Mouse (Mus musculus) forebrain, embryonic 13.5 days (tissue): ENCODE data around the gene Olfr1382. TPM values are rescaled to one million over a fixed set of nuclear protein-coding genes. Genes with fewer than 3 reads are reported as not detected.
"Not testable (repeated sequence)": the region's sequence is repeated elsewhere in the genome, so short reads cannot be mapped to it uniquely, and the experiment has no call there.

Source experiments
- ATAC-seq: fragments of 200-750 bp; cut with Nextera tagmentation; 2 replicates; pipeline ENCODE4 v1.8.0; 2017
- H3K27ac ChIP-seq: fragments of 300-500 bp; sonication (generic); 2 replicates; pipeline ENCODE4 v1.5.1; 2015; ENCODE audit warnings: inconsistent platforms, mild to moderate bottlenecking, moderate library complexity
- H3K27me3 ChIP-seq: fragments of 300-500 bp; sonication (generic); 2 replicates; pipeline ENCODE4 v1.6.1; 2015; ENCODE audit warnings: mild to moderate bottlenecking, inconsistent platforms
- H3K36me3 ChIP-seq: fragments of 300-500 bp; sonication (generic); 2 replicates; pipeline ENCODE4 v1.6.1; 2015; ENCODE audit warnings: mild to moderate bottlenecking, inconsistent platforms; ENCODE audit not compliant: poor library complexity, severe bottlenecking
- H3K4me1 ChIP-seq: fragments of 300-500 bp; sonication (generic); 2 replicates; pipeline ENCODE4 v1.6.1; 2015; ENCODE audit warnings: inconsistent platforms
- H3K4me2 ChIP-seq: fragments of 300-500 bp; sonication (generic); 2 replicates; pipeline ENCODE4 v1.6.1; 2015; ENCODE audit warnings: inconsistent platforms, mild to moderate bottlenecking, moderate library complexity
- H3K4me3 ChIP-seq: fragments of 300-500 bp; sonication (generic); 2 replicates; pipeline ENCODE4 v1.5.1; 2015; ENCODE audit warnings: mild to moderate bottlenecking, inconsistent platforms
- H3K9ac ChIP-seq: fragments of 300-500 bp; sonication (generic); 2 replicates; pipeline ENCODE4 v1.6.1; 2015; ENCODE audit warnings: mild to moderate bottlenecking, inconsistent platforms
- H3K9me3 ChIP-seq: fragments of 300-500 bp; sonication (generic); replicated peaks from 2 replicates; pipeline ENCODE4 v1.6.1; 2016; ENCODE audit warnings: inconsistent platforms
- WGBS: fragments of 180-500 bp; shearing (Covaris S2); methylation state at CpG from one replicate; pipeline ENCODE4 v1.1.7; 2015; 5-methylcytosine and 5-hydroxymethylcytosine counted together
- polyA plus RNA-seq: library from polyadenylated mRNA; unstranded; fragments of >200 nt; fragmentation: Nextera tagmentation; extraction: Ambion mirVana; gene quantifications from 2 replicates; pipeline ENCODE4 v1.2.1, GENCODE M21; 2015

Olfr1382 gene
- not detected in 2 replicates for polyA plus RNA-seq

DNA sequence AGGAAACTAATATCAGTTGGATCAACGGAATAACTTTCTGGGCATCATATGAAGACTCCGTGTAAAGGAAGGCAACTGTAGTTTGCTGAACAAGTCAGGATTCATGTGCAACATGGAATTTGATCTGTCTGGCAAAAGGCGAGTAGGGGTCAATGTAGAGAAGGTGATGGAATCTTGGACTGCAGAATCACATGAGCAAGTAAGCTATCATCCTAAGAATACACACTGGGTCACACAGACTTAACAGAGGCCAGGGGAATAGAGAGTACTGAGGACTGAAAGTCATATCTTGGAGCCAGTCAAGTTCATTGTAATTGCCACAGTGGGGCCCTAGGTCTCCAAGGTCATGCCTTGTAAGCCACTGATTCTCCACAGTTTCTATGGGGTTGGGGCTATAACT lies at the start of gene Olfr1382:
Olfr1382 (plus strand) TSS at position 301 of the 400 bp plus-strand sequence.
- Histone ChIP-seq H3K27me3 (no peaks in the 10 kb centered on the region), H3K9me3 (no peaks in the 10 kb centered on the region), H3K4me3 (no peak within 1 kb of the TSS), H3K9ac (no peak within 1 kb of the TSS), H3K27ac (no peak within 1 kb of the TSS), H3K36me3 (no peaks in the 10 kb centered on the region), H3K4me2 (no peak within 1 kb of the TSS), H3K4me1 (no peaks in the 10 kb centered on the region)
- ATAC-seq, result no peak
- WGBS, result 83% methylated on average over 3 of the region's 3 CpGs

DNA sequence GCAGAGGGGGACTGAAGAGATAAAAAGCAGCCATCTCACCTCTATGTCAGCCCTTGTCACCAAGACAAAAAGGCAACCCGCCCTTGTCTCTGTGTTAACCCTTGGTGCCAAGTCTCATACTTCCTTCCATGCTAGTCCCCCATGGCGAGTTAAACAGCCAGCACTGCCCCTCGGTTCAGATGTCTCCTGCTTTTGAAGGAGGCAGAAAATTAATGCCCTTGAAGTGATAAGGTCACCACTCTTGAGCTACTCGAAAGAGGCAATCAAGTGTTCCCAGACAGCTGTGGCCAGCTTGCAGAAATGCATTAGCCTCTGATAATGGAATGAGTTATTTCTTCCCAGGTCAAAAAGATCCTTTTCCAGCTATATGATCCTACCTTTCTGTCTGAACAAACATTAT lies 42.1 kb upstream of the Olfr1382 start:
- Histone ChIP-seq H3K4me2 (no peak overlapping the region), H3K27ac (no peak overlapping the region), H3K27me3 (no peaks in the 10 kb centered on the region), H3K9me3 (no peaks in the 10 kb centered on the region), H3K4me1 (no peaks in the 10 kb centered on the region), H3K9ac (no peak overlapping the region), H3K4me3 (no peak overlapping the region), H3K36me3 (no peaks in the 10 kb centered on the region)
- no peak for ATAC-seq
- 75% methylated on average over 4 of the region's 4 CpGs for WGBS

DNA sequence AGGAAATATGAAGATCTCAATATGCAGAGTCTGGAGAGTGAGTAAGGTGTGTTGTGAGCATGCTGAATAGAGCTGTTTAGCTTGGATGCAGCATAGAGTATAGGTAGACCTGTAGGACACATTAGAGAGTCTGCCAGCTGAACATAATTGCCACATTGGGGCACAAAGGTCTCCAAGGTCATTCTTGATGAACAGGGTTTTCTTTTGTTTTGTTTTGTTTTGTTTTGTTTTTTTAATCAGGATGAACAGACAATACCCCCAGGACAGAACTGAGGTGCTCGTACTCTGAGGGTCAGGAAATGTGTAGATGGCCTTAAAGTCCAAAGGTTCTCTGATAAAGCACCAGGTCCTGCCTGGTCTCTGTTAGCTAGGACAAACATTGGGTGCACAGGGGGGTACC lies 39.3 kb upstream of the Olfr1382 start, which contains the start of gene Olfr1385:
Olfr1385 (plus strand) TSS at position 301 of the 400 bp plus-strand sequence.
- H3K27me3 ChIP-seq, H3K4me1 ChIP-seq, ATAC-seq, H3K4me3 ChIP-seq, H3K36me3 ChIP-seq, H3K4me2 ChIP-seq, H3K27ac ChIP-seq, H3K9ac ChIP-seq, H3K9me3 ChIP-seq: not testable (repeated sequence)
- WGBS, result 76% methylated on average over 1 of the region's 1 CpGs

DNA sequence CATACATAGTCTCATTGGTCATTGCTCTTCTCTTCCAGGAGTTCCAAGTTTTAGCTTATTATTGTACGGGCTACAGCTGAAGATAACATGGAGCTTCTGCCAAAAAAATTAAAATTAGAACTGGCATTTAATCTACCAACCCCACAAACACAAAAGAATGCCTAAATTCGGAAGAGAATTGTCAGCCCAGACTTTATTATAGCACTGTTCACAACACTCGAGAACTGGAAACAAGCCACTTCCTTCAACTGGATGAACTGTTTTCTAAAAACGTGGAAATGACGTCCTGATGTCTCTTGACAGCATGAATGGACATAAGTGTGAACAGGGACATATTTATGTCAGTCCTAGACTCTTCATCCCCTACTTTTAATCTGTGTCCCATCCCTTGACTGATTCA lies 10.0 kb upstream of the Olfr1382 start:
- Histone ChIP-seq H3K9me3 (no peaks in the 10 kb centered on the region), H3K4me1 (no peaks in the 10 kb centered on the region), H3K27ac (no peak overlapping the region), H3K4me2 (no peak overlapping the region), H3K27me3 (no peaks in the 10 kb centered on the region), H3K4me3 (no peak overlapping the region), H3K9ac (no peak overlapping the region), H3K36me3 (no peaks in the 10 kb centered on the region)
- WGBS, result 79% methylated on average over 5 of the region's 5 CpGs
- no peak for ATAC-seq

DNA sequence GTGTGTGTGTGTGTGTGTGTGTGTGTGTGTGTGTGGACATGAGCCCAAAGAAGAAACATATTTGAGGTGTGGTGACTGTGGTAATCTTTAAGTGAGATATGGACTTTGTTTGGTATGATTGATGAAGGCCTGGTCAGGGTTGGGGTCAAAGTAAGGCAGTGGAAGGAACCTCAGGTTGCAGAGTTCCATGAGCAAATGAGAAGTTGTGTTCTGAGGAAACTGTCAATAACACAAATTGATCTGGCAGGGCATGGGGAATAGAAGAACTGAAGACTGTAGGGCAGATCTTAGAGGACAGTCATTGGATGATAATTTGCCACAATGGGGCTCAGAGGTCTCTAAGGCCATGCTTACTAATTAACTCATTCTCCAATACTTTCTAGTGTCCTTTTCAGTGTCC lies 8.7 kb upstream of the Olfr1382 start, which contains the start of gene Olfr1383:
Olfr1383 (plus strand) TSS at position 301 of the 400 bp plus-strand sequence.
- H3K9me3 ChIP-seq, result no peaks in the 10 kb centered on the region
- no peaks in the 10 kb centered on the region for H3K27me3 ChIP-seq
- H3K4me3 ChIP-seq, result no peak within 1 kb of the TSS
- H3K27ac ChIP-seq, result no peak within 1 kb of the TSS
- H3K4me2 ChIP-seq, result no peak within 1 kb of the TSS
- no peaks in the 10 kb centered on the region for H3K4me1 ChIP-seq
- no peak within 1 kb of the TSS for H3K9ac ChIP-seq
- ATAC-seq, result no peak
- H3K36me3 ChIP-seq, result no peaks in the 10 kb centered on the region

DNA sequence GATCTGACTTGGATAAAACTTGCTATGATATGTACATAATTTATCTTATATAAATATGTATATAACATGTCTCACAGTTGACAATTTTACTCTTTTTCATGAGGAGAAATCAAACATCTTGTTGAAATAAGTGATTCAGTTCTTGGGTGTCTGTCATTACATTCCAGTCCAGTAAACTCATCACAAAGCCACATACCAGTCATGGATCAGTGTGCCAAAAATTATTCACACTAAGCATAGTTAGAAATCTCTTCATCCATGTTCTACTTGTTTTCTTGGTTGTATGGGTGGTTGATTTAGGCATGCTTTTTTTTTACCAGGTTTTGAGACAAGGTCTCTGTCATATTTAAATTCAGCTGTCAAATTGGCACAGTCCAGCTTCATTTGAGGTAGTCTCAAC lies 4.7 kb downstream of the Olfr1382 start:
- Histone ChIP-seq H3K9ac (no peak overlapping the region), H3K4me2 (no peak overlapping the region), H3K36me3 (no peaks in the 10 kb centered on the region), H3K27me3 (no peaks in the 10 kb centered on the region), H3K4me3 (no peak overlapping the region), H3K4me1 (no peaks in the 10 kb centered on the region), H3K9me3 (no peaks in the 10 kb centered on the region), H3K27ac (no peak overlapping the region)
- ATAC-seq, result no peak

DNA sequence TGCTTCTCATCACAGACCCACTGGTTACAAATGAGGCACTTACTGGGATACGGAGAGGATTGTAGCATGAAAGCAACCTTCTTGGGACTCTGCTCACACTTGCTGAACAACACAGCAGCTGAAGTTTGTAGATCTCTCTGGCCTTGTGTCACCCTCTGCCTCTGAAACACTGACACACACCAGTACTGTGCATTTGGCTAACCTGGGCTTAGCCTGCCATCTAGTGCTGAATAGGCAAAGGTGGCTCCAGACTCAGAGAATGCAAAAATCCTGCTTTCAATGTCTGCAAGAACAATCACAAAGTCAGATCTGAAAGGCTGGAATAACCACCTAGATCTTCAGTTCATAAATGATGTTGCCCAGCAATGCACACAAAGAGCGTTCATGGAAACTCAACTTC lies 8.6 kb downstream of the Olfr1382 start:
- not testable (repeated sequence) for H3K4me2 ChIP-seq, H3K36me3 ChIP-seq, H3K9me3 ChIP-seq, H3K9ac ChIP-seq, H3K4me1 ChIP-seq, ATAC-seq, H3K27ac ChIP-seq, H3K27me3 ChIP-seq, H3K4me3 ChIP-seq
- WGBS, result 93% methylated on average over 2 of the region's 2 CpGs

DNA sequence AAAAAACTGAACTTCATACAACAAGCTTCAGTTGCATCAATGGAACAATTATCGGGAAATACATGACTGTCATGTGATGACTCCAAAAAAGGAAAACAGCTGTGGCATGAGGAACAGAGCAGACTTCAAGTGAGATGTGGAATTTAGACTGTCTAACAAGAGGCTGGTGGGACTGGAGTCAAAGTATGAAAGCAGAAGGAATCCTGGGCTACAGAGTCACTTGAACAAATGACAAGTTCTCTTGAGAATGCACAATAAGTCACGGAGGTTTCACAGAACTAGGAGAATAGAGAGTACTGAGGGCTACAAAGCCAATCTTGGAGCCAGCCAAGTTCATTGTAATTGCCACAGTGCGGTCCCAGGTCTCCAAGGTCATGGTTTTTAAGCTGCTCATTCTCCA lies 15.1 kb downstream of the Olfr1382 start, which contains the start of gene Olfr1381:
Olfr1381 (plus strand) TSS at position 301 of the 400 bp plus-strand sequence.
- 68% methylated on average over 3 of the region's 3 CpGs for WGBS

DNA sequence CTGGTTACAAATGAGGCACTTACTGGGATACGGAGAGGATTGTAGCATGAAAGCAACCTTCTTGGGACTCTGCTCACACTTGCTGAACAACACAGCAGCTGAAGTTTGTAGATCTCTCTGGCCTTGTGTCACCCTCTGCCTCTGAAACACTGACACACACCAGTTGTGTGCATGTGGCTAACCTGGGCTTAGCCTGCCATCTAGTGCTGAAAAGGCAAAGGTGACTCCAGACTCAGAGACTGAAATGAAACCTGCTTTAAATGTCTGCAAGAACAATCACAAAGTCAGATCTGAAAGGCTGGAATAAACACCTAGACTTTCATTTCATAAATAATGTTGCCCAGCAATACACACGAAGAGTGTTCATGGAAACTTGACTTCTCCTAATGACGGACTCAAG lies 26.0 kb downstream of the Olfr1382 start:
- ATAC-seq, H3K9me3 ChIP-seq, H3K9ac ChIP-seq, H3K4me1 ChIP-seq, H3K36me3 ChIP-seq, H3K27me3 ChIP-seq, H3K4me3 ChIP-seq, H3K27ac ChIP-seq, H3K4me2 ChIP-seq: not testable (repeated sequence)
- 88% methylated on average over 3 of the region's 3 CpGs for WGBS

More for the DNA sequence above, 15.1 kb downstream of the Olfr1382 start, which contains the start of gene Olfr1381:
- not testable (repeated sequence) for H3K27ac ChIP-seq, H3K4me1 ChIP-seq, H3K36me3 ChIP-seq, H3K4me2 ChIP-seq, H3K9ac ChIP-seq, H3K9me3 ChIP-seq, H3K27me3 ChIP-seq, H3K4me3 ChIP-seq, ATAC-seq

DNA sequence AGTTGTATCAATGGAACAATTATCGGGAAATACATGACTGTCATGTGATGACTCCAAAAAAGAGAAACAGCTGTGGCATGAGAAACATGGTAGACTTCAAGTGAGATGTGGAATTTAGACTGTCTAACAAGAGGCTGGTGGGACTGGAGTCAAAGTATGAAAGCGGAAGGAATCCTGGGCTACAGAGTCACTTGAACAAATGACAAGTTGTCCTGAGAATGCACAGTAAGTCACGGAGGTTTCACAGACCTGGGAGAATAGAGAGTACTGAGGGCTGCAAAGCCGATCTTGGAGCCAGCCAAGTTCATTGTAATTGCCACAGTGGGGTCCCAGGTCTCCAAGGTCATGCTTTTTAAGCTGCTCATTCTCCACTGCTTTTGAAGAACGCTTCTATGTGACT lies 28.5 kb downstream of the Olfr1382 start, which contains the start of gene Olfr1380:
Olfr1380 (plus strand) TSS at position 301 of the 400 bp plus-strand sequence.
- WGBS, result 66% methylated on average over 5 of the region's 5 CpGs
- not testable (repeated sequence) for H3K4me1 ChIP-seq, H3K9ac ChIP-seq, H3K36me3 ChIP-seq, H3K27ac ChIP-seq, H3K4me2 ChIP-seq, H3K9me3 ChIP-seq, H3K27me3 ChIP-seq, ATAC-seq, H3K4me3 ChIP-seq

DNA sequence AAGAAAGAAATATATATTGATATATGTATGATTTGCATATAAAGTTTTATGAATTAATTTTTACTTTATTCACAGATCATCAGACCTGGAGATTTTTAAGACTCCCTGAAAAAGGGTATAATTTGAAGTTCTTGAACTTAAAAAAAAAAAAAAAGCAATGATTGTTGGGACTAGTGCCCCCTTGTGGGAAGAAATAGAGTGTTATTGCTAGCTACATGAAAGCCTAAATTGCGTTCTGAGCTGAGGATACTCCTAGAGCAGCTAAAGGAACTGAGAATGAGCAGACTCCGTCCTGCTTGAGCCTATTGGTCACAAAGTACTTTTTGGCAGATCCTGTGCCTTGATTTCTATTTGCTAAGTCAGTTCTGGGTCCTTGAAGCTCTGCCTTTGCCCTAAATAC lies 47.0 kb downstream of the Olfr1382 start:
- not testable (repeated sequence) for H3K4me2 ChIP-seq, H3K9me3 ChIP-seq, H3K27ac ChIP-seq, H3K4me1 ChIP-seq, H3K4me3 ChIP-seq, H3K27me3 ChIP-seq, H3K36me3 ChIP-seq, H3K9ac ChIP-seq, ATAC-seq
- 30% methylated on average over 2 of the region's 2 CpGs for WGBS

DNA sequence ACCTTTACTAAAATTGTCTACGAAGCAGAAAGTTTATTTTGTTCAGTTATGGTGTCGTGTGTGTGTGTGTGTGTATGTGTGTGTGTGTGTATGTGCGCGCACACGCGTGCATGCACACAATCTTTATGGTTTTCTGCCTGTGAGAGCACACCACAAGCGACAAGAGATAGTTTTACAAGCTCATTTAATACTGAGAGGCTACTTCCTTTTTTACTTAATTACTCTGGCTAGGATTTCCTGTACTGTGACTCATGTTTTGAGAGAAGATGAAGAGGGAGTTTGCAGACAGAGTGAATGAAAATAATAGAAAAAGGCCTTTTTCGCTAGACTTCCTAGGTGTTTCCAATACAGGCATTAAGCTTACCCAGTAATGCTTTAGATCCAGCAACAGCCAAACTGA lies 52.4 kb downstream of the Olfr1382 start:
- H3K4me3 ChIP-seq, H3K4me1 ChIP-seq, H3K36me3 ChIP-seq, H3K27ac ChIP-seq, H3K4me2 ChIP-seq, ATAC-seq, H3K9me3 ChIP-seq, H3K27me3 ChIP-seq, H3K9ac ChIP-seq: not testable (repeated sequence)
- 88% methylated on average over 8 of the region's 8 CpGs for WGBS
